7 mouse cellular contexts compared by ENCODE assay signal in genomic region chr2:156726344-156726743, GRCm38 (mm10). TPM values are rescaled to one million over a fixed set of nuclear protein-coding genes. Genes with fewer than 3 reads are reported as not detected.
DNase-seq lines count a peak whose midpoint lies in the region; ATAC-seq and TF ChIP-seq lines count a peak whose summit lies in the region.

No protein-coding gene starts in this region.

- no peaks in the 10 kb centered on the region for H3K27me3 ChIP-seq in forebrain, postnatal 0 days (ENCODE audit: insufficient read depth, low read length)

- H3K4me1 ChIP-seq in forebrain, postnatal 0 days (ENCODE audit: insufficient read depth) = peaks cover 38% of the 10 kb centered on the region

- peak overlapping the region; percentile 60 for H3K27ac ChIP-seq in forebrain, postnatal 0 days (ENCODE audit: low read depth, low read length)

- no peak overlapping the region for H3K4me3 ChIP-seq in forebrain, postnatal 0 days (ENCODE audit: low read depth, low read length)

- 0 out of 2 replicates have a peak overlapping the region, but pooled peaks have one; percentile 22 for H3K9ac ChIP-seq in forebrain, postnatal 0 days

- no peaks in the 10 kb centered on the region for H3K36me3 ChIP-seq in forebrain, postnatal 0 days (ENCODE audit: insufficient read depth)

- peak; percentile 85 for ATAC-seq in forebrain, postnatal 0 days
- no peak for ATAC-seq in granulocyte monocyte progenitor cell, adult 5-6 weeks (replicated peaks; ENCODE audit: poor library complexity, severe bottlenecking)
- no peak for ATAC-seq in erythroblast, adult 5-6 weeks (replicated peaks; ENCODE audit: low FRiP score, poor library complexity, severe bottlenecking)

- TF ChIP-seq CTCF in forebrain, postnatal 0 days (IDR thresholded peaks at IDR 0.05; ENCODE audit: low read depth) = no peak

- DNase-seq in 3T3-L1 (ENCODE audit: low read depth, low spot score) (peak; percentile 63), ES-CJ7 (ENCODE audit: low read depth, low spot score) (peak; percentile 68)
- peak; percentile 58 for DNase-seq in forebrain, postnatal 0 days
- DNase-seq in lung, postnatal 14 days = peak; percentile 56
- no peak for DNase-seq in cerebellum, postnatal 25 days

- peak overlapping the region; percentile 70; the same call in 1 of the 2 replicates for H3K4me2 ChIP-seq in forebrain, postnatal 0 days (ENCODE audit: low read depth)

- H3K9me3 ChIP-seq in forebrain, postnatal 0 days (ENCODE audit: low read length) = no peaks in the 10 kb centered on the region

- 11% methylated on average over 7 of the region's 7 CpGs for WGBS in forebrain, postnatal 0 days

RNA-seq across cellular contexts. Expression of gene Myl9, which starts 48.9 kb away (rescaled TPM):
- 24.4 and 34.3 TPM in 2 replicates for total RNA-seq in forebrain, postnatal 0 days (2014; rRNA removed)
- polyA plus RNA-seq in forebrain, postnatal 0 days (2015; fragmentation: Nextera tagmentation; extraction: Ambion mirVana) = 34.6 and 39.6 TPM in 2 replicates
- not detected in 2 replicates for total RNA-seq in granulocyte monocyte progenitor cell, adult 5-6 weeks (2014; fragmentation: Nextera tagmentation)
- not detected in 2 replicates for total RNA-seq in granulocyte monocyte progenitor cell, adult 5-6 weeks (2017)
- total RNA-seq in erythroblast, adult 5-6 weeks (2015; ENCODE audit: low replicate concordance) = 1.3 and 4.4 TPM in 2 replicates
- total RNA-seq in erythroblast, adult 5-6 weeks (2017; ENCODE audit: low replicate concordance) = 0.60 and 2.5 TPM in 2 replicates

Comparison
In these comparisons a context has a peak if more than half of its experiments do, and no peak if none do; other contexts are left out.
1. DNase-seq: peak in 3T3-L1 (single experiment), ES-CJ7 (single experiment), forebrain, postnatal 0 days (single experiment) and lung, postnatal 14 days (single experiment); none in cerebellum, postnatal 25 days (0 of 2).